In genomic region chr9:122047962-122048625, GRCm38 (mm10) we compare ENCODE assay signal across 8 mouse cellular contexts. TPM values are rescaled to one million over a fixed set of nuclear protein-coding genes. Genes with fewer than 3 reads are reported as not detected.
A peak's percentile ranks its signal among the peaks of the same experiment; 100 is the strongest.
DNase-seq lines count a peak whose midpoint lies in the region; ATAC-seq lines count a peak whose summit lies in the region.
"Had no signal": no experiment of that assay in that cellular context is flagged by ENCODE, and none has a peak within 500 bp of the region (broad histone marks: within the 10 kb centered on the region; RNA-seq: fewer than 3 reads in every experiment).

No protein-coding gene starts in this region.

- WGBS in embryonic facial prominence, embryonic 11.5 days: 49% methylated on average over 8 of the region's 8 CpGs
- WGBS in intestine, embryonic 16.5 days: 38% methylated on average over 8 of the region's 8 CpGs

- H3K9me3 ChIP-seq in embryonic facial prominence, embryonic 11.5 days (replicated peaks; ENCODE audit: control insufficient read depth, low read length): no peaks in the 10 kb centered on the region
- no peaks in the 10 kb centered on the region for H3K9me3 ChIP-seq in intestine, embryonic 16.5 days (ENCODE audit: control insufficient read depth, low read length)
- H3K9me3 ChIP-seq: liver, embryonic 15.5 days had no signal

- H3K27ac ChIP-seq in embryonic facial prominence, embryonic 11.5 days (replicated peaks; ENCODE audit: low read depth, low read length): no peak overlapping the region
- H3K27ac ChIP-seq in intestine, embryonic 16.5 days (ENCODE audit: low read length): peak overlapping the region; percentile 47
- H3K27ac ChIP-seq: liver, embryonic 15.5 days had no signal

- H3K4me1 ChIP-seq in embryonic facial prominence, embryonic 11.5 days (ENCODE audit: control insufficient read depth, insufficient read depth, low read length): peaks cover 2% of the 10 kb centered on the region
- no peaks in the 10 kb centered on the region; the same call in 1 of the 2 replicates for H3K4me1 ChIP-seq in intestine, embryonic 16.5 days (ENCODE audit: control insufficient read depth, insufficient read depth, low read length)
- H3K4me1 ChIP-seq: liver, embryonic 15.5 days had no signal

- no peaks in the 10 kb centered on the region for H3K27me3 ChIP-seq in embryonic facial prominence, embryonic 11.5 days (ENCODE audit: control insufficient read depth, insufficient read depth, low read length)
- no peaks in the 10 kb centered on the region for H3K27me3 ChIP-seq in intestine, embryonic 16.5 days (replicated peaks; ENCODE audit: control insufficient read depth, insufficient read depth, low read length)
- H3K27me3 ChIP-seq: liver, embryonic 15.5 days had no signal

- H3K4me2 ChIP-seq in embryonic facial prominence, embryonic 11.5 days (ENCODE audit: low read depth, low read length): no peak overlapping the region
- H3K4me2 ChIP-seq in intestine, embryonic 16.5 days (ENCODE audit: low read depth, low read length): no peak overlapping the region
- H3K4me2 ChIP-seq: liver, embryonic 15.5 days had no signal

- H3K4me3 ChIP-seq in embryonic facial prominence, embryonic 11.5 days (ENCODE audit: low read depth, low read length): no peak overlapping the region
- H3K4me3 ChIP-seq in intestine, embryonic 16.5 days (ENCODE audit: low read length): no peak overlapping the region
- H3K4me3 ChIP-seq: liver, embryonic 15.5 days had no signal

- no peak overlapping the region for H3K9ac ChIP-seq in embryonic facial prominence, embryonic 11.5 days (replicated peaks; ENCODE audit: low read length)
- no peak overlapping the region for H3K9ac ChIP-seq in intestine, embryonic 16.5 days (ENCODE audit: low read depth, low read length)
- H3K9ac ChIP-seq: liver, embryonic 15.5 days had no signal

- ATAC-seq in embryonic facial prominence, embryonic 11.5 days (replicated peaks; ENCODE audit: insufficient number of reproducible peaks, low FRiP score, low TSS enrichment, low read depth): no peak
- ATAC-seq in intestine, embryonic 16.5 days: peak; percentile 76

- H3K36me3 ChIP-seq in embryonic facial prominence, embryonic 11.5 days (replicated peaks; ENCODE audit: control insufficient read depth, insufficient read depth, low read depth, low read length): no peaks in the 10 kb centered on the region
- H3K36me3 ChIP-seq in intestine, embryonic 16.5 days (ENCODE audit: control insufficient read depth, insufficient read depth, low read length): no peaks in the 10 kb centered on the region
- H3K36me3 ChIP-seq: liver, embryonic 15.5 days had no signal

- DNase-seq in layer of hippocampus, adult 18-20 months (ENCODE audit: low spot score in 2 of 2): peak; percentile 41 to 61
- no peak for DNase-seq in layer of hippocampus, postnatal 10 days (ENCODE audit: low spot score in 2 of 2)
- peak; percentile 41 for DNase-seq in embryonic facial prominence, embryonic 11.5 days (ENCODE audit: low spot score)
- DNase-seq in right cerebral cortex, postnatal 36 days (ENCODE audit: low spot score in 2 of 2): peak; percentile 16 to 18
- no peak for DNase-seq in thymus, postnatal 4 days
- no peak for DNase-seq in urinary bladder, adult 2 months (ENCODE audit: low spot score)

RNA-seq across cellular contexts. Expression of gene Pomgnt2, which starts 51.2 kb away (rescaled TPM):
- total RNA-seq in layer of hippocampus, adult 18-20 months (2021): 10 to 100 TPM; 45.4 to 45.5 TPM
- 10 to 100 TPM; 41.6 to 42.9 TPM for total RNA-seq in layer of hippocampus, postnatal 10 days (2021)
- 6.9 and 7.5 TPM in 2 replicates for polyA plus RNA-seq in embryonic facial prominence, embryonic 11.5 days (2014; fragmentation: Nextera tagmentation; extraction: Ambion mirVana)
- 14.4 and 15.9 TPM in 2 replicates for polyA plus RNA-seq in intestine, embryonic 16.5 days (2015; fragmentation: Nextera tagmentation; extraction: Ambion mirVana)
- polyA plus RNA-seq in urinary bladder, adult 2 months (2012; rRNA removed): 15.7 and 16.7 TPM in 2 replicates

Comparison
In these comparisons a context has a peak if more than half of its experiments do, and no peak if none do; other contexts are left out.
1. DNase-seq: peak in layer of hippocampus, adult 18-20 months (2 of 2), embryonic facial prominence, embryonic 11.5 days (single experiment) and right cerebral cortex, postnatal 36 days (2 of 2); none in layer of hippocampus, postnatal 10 days (0 of 2), thymus, postnatal 4 days (single experiment) and urinary bladder, adult 2 months (single experiment).